Mouse (Mus musculus): Measurements from ENCODE around the gene Btnl10.

DNA sequence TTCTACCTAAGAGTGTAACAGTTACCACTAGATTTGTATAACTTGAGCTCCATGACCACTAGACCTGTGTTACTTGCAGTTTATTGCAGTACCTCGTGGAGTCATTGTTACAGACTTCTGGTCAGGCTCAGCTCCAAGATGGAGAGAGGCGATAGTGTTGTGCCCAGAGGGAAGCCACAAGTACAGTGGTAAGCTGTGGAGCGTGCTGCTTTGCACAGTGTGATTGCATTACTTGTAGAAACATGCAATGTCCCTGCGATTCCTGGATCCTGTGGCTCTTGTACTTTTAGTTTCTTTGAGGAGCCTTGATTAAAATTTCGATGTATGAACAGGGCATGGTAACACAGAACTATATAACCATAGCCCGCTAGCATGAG, 49.8 kb upstream of the Btnl10 start:
- no peak for TF ChIP-seq EP300 (optimal IDR thresholded peaks at IDR 0.05)
- no peak for TF ChIP-seq CTCF (IDR thresholded peaks at IDR 0.05; ENCODE audit: low read depth)

All from stomach, postnatal 0 days (tissue).